Mouse (Mus musculus) CD4-positive, CD25-positive, alpha-beta regulatory T cell, adult 4 months (primary cell): ENCODE measurements at regions not wholly inside any gene's neighbourhood (a gene's known extent, or its start where the extent isn't known, plus 50 kb on each side); places are given as distances from the start of the nearest gene placed in this dataset.
A peak's percentile ranks its signal among the peaks of the same experiment; 100 is the strongest.

Experiments
- ATAC-seq: one replicate; pipeline ENCODE4 v1.8.0; 2017

DNA sequence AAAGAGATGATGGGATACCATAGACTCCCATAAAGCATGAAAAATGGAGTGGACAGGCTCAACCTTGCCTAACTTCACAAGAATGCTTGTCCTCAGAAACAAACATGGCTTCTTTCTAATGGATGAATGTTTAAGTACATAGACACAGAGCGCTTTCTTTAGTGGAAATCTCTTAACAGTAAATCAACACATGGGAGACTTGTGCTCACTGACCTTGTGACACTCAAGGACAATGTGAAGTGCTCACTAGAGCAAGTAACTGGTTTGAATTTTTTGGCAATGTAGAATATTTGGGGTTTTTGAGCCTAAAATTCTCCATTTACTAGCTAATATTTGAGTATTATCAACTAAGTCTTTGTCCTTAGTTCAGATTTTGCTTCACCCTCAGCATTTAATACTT lies 88.0 kb downstream of the Tent5c start:
- no peak for ATAC-seq

DNA sequence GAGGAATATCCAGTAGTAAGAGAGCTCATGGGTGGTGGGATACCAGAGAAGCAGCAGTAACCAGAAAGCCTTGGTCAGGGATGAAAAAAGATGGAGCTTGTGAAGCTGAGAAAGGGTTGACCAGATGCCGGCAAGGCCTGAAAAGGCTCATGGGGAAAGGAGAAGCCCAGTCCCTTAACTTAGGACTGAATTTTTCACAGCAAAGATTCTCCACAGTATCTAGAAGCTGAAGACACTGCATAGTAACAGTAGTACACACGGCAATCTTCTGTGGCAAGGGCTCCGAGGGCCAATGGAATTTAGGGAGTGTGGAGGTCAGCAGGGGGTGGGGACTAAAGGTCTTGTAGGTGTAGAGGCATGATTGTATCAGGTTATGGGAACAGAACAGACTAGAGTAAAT lies 91.6 kb downstream of the Tent5c start:
- ATAC-seq: no peak

- no peak for ATAC-seq
Measured at GRCm38 (mm10) chr3:100394911-100395604, 94.1 kb downstream of the Tent5c start.

DNA sequence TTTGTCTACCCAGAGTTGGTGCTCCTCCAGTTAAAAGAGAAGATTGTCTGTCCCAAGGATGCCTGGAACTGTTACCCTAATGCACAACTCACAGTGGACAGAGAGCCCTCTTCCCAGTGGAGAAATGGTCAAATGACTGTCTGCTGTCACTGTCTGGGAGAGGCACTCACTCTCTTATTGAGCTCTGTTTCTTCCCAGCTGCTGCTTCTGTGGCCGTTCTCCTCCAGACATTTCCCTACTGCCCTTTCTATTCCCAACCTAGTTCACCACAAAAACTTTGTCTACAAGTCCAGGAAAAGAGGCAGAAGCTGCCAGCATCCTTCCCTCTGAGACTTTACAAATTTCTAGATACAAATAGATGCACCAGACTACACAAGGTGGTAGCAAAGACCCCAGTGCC lies 95.2 kb downstream of the Tent5c start:
- no peak for ATAC-seq

- no peak for ATAC-seq
Measured at GRCm38 (mm10) chr3:100382181-100382580, 106.9 kb downstream of the Tent5c start.

GRCm38 (mm10) chr3:100381363-100381762 lies 107.8 kb downstream of the Tent5c start:
- no peak for ATAC-seq

DNA sequence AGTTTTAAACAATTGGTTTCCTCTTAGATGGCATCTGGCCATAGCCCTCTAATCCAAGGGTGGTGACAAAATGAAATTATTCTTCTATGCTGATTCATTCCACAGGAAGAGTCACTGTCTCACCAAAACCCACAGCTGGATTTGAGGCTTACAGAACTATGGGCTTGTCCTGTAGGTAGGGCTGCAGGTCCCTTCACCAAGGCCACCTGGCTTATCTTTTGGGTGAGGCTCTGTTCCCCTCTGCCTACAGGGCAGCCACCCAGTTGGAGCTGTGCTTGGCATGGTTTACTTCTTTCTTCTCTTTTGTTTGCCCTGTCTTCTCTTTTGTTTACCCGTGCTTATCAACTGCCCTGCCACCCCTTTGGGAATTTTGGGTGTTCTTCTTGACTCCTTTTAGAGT lies 113.0 kb downstream of the Tent5c start:
- no peak for ATAC-seq

DNA sequence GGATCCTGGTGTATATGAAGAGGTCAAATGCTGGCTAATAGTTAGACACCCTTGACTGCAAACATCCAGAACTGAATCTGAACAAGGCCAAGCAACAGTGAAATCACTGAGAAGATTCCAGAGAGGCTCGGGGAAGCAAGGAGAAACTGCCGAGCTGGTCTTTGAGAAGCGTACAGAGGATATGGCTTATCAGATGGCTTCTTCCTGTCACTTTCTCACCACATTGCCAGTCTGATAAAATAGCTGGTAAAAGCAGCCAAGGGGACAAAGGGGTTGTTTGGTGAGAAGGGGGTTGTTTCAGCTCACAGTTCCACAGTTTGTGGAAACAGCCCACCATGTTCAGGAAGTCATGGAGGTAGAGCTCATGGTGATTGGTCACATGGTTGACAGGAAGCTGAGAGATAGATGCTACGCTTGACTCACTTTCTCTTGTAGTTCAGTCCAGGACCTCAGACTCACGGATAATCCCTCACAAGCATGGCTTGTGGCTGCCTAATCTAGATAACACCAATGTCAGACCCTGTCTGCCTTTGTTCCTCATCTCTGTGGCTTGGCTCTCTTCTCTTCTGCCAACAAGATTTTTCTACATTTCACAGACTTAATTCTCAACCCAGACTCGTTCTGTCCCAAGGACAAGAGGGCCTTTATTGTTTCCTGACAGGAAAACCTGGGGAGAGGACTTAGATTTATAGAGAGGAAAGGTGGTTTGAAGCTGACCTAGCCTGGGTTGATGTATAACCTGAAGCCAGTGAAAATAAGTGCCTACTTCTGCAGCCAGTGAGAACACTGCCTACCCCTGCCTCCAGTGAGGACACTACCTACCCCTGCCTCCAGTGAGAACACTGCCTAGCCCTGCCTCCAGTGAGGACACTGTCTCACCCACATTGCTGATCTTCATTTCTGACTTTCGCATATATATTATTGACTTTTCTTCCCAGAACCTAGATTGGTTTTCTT lies 122.0 kb downstream of the Tent5c start:
- peak; percentile 90 for ATAC-seq

GRCm38 (mm10) chr3:100366447-100366846 lies 122.7 kb downstream of the Tent5c start:
- ATAC-seq: peak; percentile 26

- ATAC-seq: no peak
Measured at GRCm38 (mm10) chr3:100365354-100365945, 123.7 kb downstream of the Tent5c start.

DNA sequence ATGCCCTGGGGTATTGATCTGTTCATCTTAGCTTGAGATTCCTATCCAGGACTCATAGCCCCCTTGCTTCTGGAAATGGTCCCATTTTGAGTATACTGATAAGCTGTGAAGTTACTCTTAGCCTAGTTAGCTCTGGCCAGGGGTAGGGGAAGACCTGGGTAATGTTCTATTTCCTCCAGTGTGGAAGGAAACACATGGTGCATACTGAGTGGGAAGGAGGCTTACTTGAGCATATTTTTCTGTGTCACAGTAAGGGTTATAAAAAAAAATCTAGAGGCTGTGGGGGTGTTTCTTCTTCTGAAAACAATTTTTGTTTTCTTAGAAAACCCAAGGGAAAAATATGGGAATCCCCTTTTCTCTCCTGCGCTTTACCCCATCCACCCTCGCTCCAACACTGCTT lies 124.4 kb downstream of the Tent5c start:
- ATAC-seq: no peak

GRCm38 (mm10) chr3:100362983-100363382 lies 126.1 kb downstream of the Tent5c start:
- ATAC-seq: no peak

DNA sequence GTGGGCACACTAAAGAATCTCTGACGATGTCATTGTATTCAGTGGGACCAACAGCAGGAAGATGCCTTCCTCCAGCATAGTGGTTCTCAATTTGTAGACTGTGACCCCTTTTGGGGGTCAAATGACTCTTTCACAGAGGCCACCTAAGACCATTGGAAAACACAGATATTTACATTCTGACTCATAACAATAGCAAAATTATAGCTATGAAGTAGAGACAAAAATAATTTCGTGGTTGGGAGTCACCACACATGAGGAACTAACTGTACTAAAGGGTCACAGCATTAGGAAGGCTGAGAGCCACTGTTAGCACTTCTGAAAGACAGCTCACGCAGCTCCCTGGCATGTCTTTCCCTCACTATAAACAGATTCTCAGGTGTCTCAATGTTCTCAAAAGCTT lies 129.1 kb downstream of the Tent5c start:
- no peak for ATAC-seq

DNA sequence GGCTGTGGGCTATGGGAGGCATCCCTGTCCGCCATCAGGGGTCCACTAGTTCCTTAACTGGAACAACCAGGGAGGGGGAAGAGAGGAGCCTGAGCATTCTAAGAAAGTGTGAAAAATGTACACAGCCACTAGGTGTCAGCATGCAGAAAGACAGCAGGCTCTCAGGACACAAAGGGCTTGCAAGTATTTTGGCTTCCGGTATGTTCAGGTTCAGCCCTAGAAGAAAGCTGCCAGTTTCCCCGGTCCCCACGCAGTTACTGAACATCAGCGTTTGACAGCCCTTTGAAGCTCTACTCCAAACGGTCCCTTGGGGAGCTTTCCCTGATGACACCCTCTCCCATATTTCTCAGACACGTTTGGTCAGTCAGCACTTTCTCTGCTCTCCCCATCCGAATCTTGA lies 130.1 kb downstream of the Tent5c start:
- ATAC-seq: peak; percentile 100

- ATAC-seq: no peak
Measured at GRCm38 (mm10) chr3:100333478-100333877, 155.6 kb downstream of the Tent5c start.

GRCm38 (mm10) chr3:100318357-100318756 lies 156.2 kb upstream of the Wdr3 start:
- ATAC-seq: no peak

GRCm38 (mm10) chr3:100287818-100288217 lies 125.6 kb upstream of the Wdr3 start:
- ATAC-seq: no peak

DNA sequence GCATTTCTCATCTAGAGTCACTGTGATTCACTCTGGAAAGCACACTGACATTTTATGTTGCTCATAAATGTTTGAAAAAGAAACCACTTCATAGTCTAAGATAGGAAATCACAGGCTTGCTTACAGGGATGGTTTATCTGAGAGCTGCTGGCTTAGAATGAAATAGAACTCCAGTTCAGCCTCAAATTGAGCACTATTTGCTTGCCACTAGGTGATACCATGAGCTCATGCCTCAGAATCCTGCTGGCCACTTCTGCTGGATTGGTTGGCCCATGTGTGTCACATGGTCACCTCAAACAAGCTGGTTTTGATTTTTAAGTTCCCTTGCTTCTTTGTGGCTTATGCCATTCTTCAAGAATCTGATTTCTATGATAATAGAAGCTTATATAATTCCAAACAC lies 104.8 kb upstream of the Wdr3 start:
- ATAC-seq: no peak

DNA sequence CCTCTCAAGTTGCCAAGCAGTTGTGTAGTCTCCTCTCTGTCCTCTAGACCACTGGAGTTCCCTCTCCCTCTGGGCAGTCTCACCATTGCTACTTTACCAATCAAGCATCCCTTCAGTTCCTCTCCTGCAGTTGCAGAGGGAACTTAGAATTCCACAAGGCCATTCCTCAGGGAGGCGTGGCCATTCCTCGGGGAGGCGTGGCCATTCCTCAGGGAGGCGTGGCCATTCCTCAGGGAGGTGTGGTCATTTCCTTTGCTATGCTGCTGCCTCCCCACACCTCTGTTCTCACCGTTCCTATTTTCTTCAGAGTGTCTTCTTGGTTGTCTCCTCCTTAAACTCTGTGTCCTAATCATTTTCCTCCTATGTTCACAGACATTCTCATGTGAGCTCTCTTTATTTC lies 102.8 kb upstream of the Wdr3 start:
- no peak for ATAC-seq
